Mouse (Mus musculus) heart, adult 2 months (tissue): ENCODE measurements at regions not wholly inside any gene's neighbourhood (a gene's known extent, or its start where the extent isn't known, plus 50 kb on each side); places are given as distances from the start of the nearest gene placed in this dataset.

Source experiments
- DNase-seq, 2 experiments: peaks; one replicate each; pipeline ENCODE4 v3.0.0; 2021
- H3K27ac ChIP-seq: fragments of 200-600 bp; 2 replicates; pipeline ENCODE4 v1.8.1; 2022
- H3K27me3 ChIP-seq: fragments of 200-500 bp; 2 replicates; pipeline ENCODE4 v1.6.1; 2012; ENCODE audit warnings: mild to moderate bottlenecking, low read length, inconsistent platforms, mixed read lengths; ENCODE audit not compliant: control insufficient read depth, insufficient read depth
- H3K36me3 ChIP-seq: fragments of 200-500 bp; 2 replicates; pipeline ENCODE4 v1.6.1; 2012; ENCODE audit warnings: low read length, inconsistent platforms; ENCODE audit not compliant: control insufficient read depth, insufficient read depth
- H3K4me1 ChIP-seq: fragments of 200-500 bp; 2 replicates; pipeline ENCODE4 v1.6.1; 2011; ENCODE audit warnings: low read length; ENCODE audit not compliant: control insufficient read depth, insufficient read depth
- H3K4me3 ChIP-seq: fragments of 200-600 bp; 2 replicates; pipeline ENCODE4 v1.8.1; 2022
- H3K79me2 ChIP-seq: fragments of 200-500 bp; replicated peaks from 2 replicates; pipeline ENCODE4 v1.6.1; 2012; ENCODE audit warnings: mild to moderate bottlenecking, inconsistent platforms, low read length, moderate library complexity, mixed read lengths; ENCODE audit not compliant: control insufficient read depth, insufficient read depth
- H3K9ac ChIP-seq: fragments of 200-500 bp; 2 replicates; pipeline ENCODE4 v1.6.1; 2012; ENCODE audit warnings: low read depth, mild to moderate bottlenecking, control low read depth, inconsistent platforms, low read length, mixed read lengths
- CTCF ChIP-seq: fragments of 200-600 bp; IDR thresholded peaks from 2 replicates; pipeline ENCODE4 v1.8.1; 2022; ENCODE audit warnings: antibody characterized with exemption, mild to moderate bottlenecking, moderate library complexity
- EP300 ChIP-seq: fragments of 200-500 bp; IDR thresholded peaks from 2 replicates; pipeline ENCODE4 v1.6.1; 2011; ENCODE audit warnings: low read depth, low read length, control low read depth; ENCODE audit not compliant: insufficient read depth
- POLR2A ChIP-seq: fragments of 200-500 bp; IDR thresholded peaks from 2 replicates; pipeline ENCODE4 v1.6.1; 2011; ENCODE audit warnings: mild to moderate bottlenecking, low read depth, low read length, control low read depth; ENCODE audit not compliant: insufficient read depth
- WGBS: fragments of 180-500 bp; shearing (Covaris S2); methylation state at CpG from one replicate; pipeline ENCODE4 v1.1.7; 2018; 5-methylcytosine and 5-hydroxymethylcytosine counted together
- intact Hi-C: fragments of 180-260 bp; cut with DNase I; formaldehyde crosslinking; loops from one replicate; pipeline ENCODE4 v1.15.1; 2025

DNA sequence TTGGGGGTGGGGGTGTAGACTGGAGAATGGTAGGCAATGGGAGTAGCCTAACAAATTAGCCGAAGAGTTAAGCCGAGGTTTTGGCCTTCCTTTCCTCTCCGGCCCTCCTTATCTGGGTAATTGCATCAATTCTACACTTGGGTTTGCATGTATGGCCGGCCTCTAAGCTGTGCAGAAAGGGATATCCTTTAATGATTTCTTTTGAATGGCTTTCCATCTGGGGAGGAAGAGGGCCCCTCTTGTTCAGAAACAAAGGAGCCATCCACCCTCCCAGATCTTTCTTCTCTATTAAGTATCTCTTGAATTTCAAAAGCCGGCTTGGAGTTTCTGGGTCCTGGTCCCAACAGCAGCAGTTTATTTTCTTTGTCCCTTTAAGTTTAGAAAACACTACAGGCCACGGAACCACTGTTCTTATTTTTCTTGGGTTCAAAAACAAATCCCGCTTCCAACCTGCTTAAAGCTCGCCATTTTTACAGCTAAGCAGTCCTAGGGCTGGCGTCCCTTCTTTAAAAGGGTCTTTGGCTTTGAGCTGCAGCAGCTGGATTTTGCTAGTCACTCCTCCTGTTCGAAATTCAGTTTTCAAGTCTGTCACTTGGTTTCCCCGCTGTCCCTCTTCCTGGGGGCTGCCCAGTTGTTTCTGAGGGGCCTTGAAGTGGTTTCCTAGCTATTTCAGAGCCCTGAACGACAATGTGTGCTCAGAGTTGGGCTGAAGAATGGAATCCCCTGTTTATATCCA, 73.1 kb upstream of the Lrig1 start:
- TF ChIP-seq EP300 (no peak), CTCF (no peak), POLR2A (no peak)
- Histone ChIP-seq H3K9ac (no peak overlapping the region), H3K27me3 (no peaks in the 10 kb centered on the region), H3K4me1 (no peaks in the 10 kb centered on the region), H3K36me3 (no peaks in the 10 kb centered on the region), H3K27ac (no peak overlapping the region), H3K4me3 (no peak overlapping the region; the same call in 1 of the 2 replicates), H3K79me2 (no peaks in the 10 kb centered on the region)
- 49% methylated on average over 12 of the region's 12 CpGs for WGBS
- no peak for DNase-seq
- intact Hi-C loops = no loop called here

DNA sequence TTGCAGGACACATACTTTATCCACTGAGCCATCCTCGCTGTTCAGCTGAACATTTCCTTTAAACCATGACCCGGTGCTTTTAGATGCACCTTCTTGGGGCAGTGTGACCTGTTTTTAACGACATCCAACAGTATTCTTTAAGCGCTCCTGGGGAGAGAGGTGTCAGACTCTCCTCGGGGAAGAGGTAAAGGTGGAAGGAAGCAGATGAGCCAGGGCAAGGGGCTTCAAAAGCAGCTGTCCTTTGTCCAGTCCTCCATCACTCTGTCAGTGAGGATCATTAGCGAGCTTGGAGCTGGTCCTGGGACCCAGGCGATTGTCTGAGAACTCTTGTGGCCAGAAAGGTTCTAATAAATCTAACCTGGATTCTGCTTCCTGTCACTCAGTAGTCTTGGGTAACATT, 72.4 kb upstream of the Lrig1 start:
- H3K4me1 ChIP-seq = no peaks in the 10 kb centered on the region
- H3K79me2 ChIP-seq = no peaks in the 10 kb centered on the region
- no peak overlapping the region for H3K27ac ChIP-seq
- intact Hi-C loops = no loop called here
- no peak for TF ChIP-seq EP300
- TF ChIP-seq CTCF = no peak
- H3K4me3 ChIP-seq = no peak overlapping the region
- H3K27me3 ChIP-seq = no peaks in the 10 kb centered on the region
- no peaks in the 10 kb centered on the region for H3K36me3 ChIP-seq
- no peak overlapping the region for H3K9ac ChIP-seq
- 75% methylated on average over 7 of the region's 7 CpGs for WGBS
- DNase-seq = no peak

- no peak for TF ChIP-seq EP300
- no peak for TF ChIP-seq POLR2A
- TF ChIP-seq CTCF = no peak
- no peak for DNase-seq
- Histone ChIP-seq H3K4me1 (no peaks in the 10 kb centered on the region), H3K27me3 (no peaks in the 10 kb centered on the region), H3K4me3 (no peak overlapping the region), H3K27ac (no peak overlapping the region), H3K79me2 (no peaks in the 10 kb centered on the region), H3K36me3 (no peaks in the 10 kb centered on the region), H3K9ac (no peak overlapping the region)
- intact Hi-C loops = no loop called here
- 83% methylated on average over 5 of the region's 5 CpGs for WGBS
These were observed 68.3 kb upstream of the Lrig1 start for GRCm38 (mm10) chr6:94768230-94768629.

GRCm38 (mm10) chr6:94765724-94766123, 65.8 kb upstream of the Lrig1 start:
- Histone ChIP-seq H3K9ac (no peak overlapping the region), H3K36me3 (no peaks in the 10 kb centered on the region), H3K27me3 (no peaks in the 10 kb centered on the region), H3K4me3 (no peak overlapping the region), H3K79me2 (no peaks in the 10 kb centered on the region), H3K27ac (no peak overlapping the region), H3K4me1 (no peaks in the 10 kb centered on the region)
- TF ChIP-seq CTCF (no peak), POLR2A (no peak)
- 93% methylated on average over 6 of the region's 6 CpGs for WGBS
- DNase-seq = no peak
- intact Hi-C loops = no loop called here

DNA sequence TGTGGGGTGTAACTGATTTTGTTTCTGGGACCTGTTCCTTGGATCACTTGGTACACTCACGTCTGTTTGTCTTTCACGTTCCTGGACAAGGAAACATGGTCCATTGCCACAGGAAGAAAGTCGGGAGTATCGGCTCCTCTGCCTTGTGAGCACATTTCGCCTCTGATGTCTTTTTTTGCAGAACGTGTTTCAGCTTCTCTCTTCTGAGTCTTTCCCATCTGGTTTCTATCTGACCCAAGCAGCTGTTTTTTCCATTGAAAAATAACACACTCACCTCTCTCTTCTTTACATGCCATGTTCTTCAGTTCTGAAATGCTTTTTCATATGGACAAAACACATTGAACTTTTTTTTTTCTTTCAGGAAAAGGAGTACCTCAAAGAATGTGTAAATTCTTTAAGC, 61.4 kb upstream of the Lrig1 start:
- DNase-seq = no peak
- Histone ChIP-seq H3K36me3 (no peaks in the 10 kb centered on the region), H3K27me3 (no peaks in the 10 kb centered on the region), H3K4me1 (no peaks in the 10 kb centered on the region), H3K27ac (no peak overlapping the region), H3K4me3 (no peak overlapping the region), H3K9ac (no peak overlapping the region), H3K79me2 (no peaks in the 10 kb centered on the region)
- WGBS = 47% methylated on average over 6 of the region's 6 CpGs
- intact Hi-C loops = no loop called here
- TF ChIP-seq CTCF = no peak
- TF ChIP-seq POLR2A = no peak
- TF ChIP-seq EP300 = no peak

GRCm38 (mm10) chr6:94760629-94761111, 60.7 kb upstream of the Lrig1 start:
- TF ChIP-seq EP300 (no peak), CTCF (no peak), POLR2A (no peak)
- no peaks in the 10 kb centered on the region for H3K27me3 ChIP-seq
- intact Hi-C loops = no loop called here
- H3K4me1 ChIP-seq = no peaks in the 10 kb centered on the region
- H3K27ac ChIP-seq = no peak overlapping the region
- H3K79me2 ChIP-seq = no peaks in the 10 kb centered on the region
- H3K9ac ChIP-seq = no peak overlapping the region
- no peaks in the 10 kb centered on the region for H3K36me3 ChIP-seq
- DNase-seq = peak in 1 of 2 experiments; percentile 21
- WGBS = 75% methylated on average over 17 of the region's 17 CpGs
- no peak overlapping the region for H3K4me3 ChIP-seq
